Mouse (Mus musculus) c-Kit-positive CD71-positive TER-119-positive erythroid progenitor cells, embryonic 14.5 days (primary cell): ENCODE measurements around the gene Isoc2a.
"Not testable (repeated sequence)": the region's sequence is repeated elsewhere in the genome, so short reads cannot be mapped to it uniquely, and the experiment has no call there.

ENCODE experiments used
- DNase-seq: peaks from one replicate; pipeline ENCODE4 v3.0.0-alpha.2; 2013; ENCODE audit warnings: low spot score

The Isoc2a gene

DNA sequence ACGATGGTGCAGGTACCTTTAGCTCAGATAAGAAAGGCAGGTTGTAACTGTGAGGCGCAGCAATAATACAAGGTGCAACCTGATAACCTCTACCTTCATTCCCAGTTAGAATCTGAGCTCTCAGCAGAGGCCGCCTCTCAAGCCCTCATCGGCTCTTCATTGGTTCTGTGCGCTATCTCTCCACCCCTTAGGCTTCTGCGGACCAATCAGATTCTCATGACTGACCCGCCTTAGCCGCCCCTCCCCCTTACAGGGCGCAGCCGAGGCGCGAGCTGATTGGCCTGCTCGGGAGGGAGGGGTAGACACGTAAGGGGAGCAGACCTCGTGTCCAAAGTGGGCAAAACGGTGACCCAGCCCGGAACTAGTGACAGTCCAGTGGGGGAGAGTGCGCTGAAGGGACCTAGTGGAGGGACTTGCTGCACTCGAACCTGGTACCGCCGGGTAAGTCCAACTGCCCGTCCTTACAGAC lies at the start of gene Isoc2a:
TSS of gene Isoc2a (plus strand) at position 401 of the 469 bp plus-strand sequence.
- peak; percentile 92 for DNase-seq

- no peak for DNase-seq
Measured at GRCm38 (mm10) chr7:4830476-4830875, 46.5 kb upstream of the Isoc2a start.

DNA sequence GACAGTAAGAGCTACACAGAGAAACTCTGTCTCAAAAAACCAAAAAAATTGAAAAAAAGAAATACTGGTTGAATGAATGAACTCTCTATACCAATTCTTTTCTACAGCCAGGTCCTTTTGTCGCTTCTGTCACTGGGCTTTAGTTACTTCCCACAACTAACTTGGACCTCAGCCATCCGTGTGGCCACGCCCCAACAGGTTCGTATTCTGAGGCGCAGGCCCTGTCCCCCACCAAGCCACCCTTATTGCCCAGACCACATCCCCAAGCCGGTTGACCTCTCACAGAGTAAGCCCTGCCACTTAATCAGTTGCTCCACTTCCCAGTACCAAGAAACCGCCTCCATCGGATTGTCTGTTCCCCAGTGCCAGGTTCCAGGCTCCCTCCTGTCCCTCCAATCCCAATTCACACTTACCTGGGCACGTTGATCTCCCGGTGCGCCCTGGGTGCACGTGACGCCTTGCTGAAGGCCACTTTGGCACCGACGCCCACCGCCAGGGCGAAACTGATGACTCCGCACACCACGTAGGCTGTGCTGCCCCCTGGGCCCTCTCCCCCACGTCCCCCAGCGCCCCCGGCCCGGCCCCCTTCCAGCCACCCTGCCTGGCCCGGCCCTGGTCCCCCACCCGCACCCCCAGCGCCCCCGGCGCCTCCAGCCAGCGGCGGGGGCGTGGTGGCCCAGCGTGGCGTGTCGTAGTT lies 41.2 kb upstream of the Isoc2a start:
- no peak for DNase-seq

GRCm38 (mm10) chr7:4836351-4836792 lies 40.6 kb upstream of the Isoc2a start:
- DNase-seq: no peak

GRCm38 (mm10) chr7:4837639-4838038 lies 39.3 kb upstream of the Isoc2a start:
- DNase-seq: no peak

DNA sequence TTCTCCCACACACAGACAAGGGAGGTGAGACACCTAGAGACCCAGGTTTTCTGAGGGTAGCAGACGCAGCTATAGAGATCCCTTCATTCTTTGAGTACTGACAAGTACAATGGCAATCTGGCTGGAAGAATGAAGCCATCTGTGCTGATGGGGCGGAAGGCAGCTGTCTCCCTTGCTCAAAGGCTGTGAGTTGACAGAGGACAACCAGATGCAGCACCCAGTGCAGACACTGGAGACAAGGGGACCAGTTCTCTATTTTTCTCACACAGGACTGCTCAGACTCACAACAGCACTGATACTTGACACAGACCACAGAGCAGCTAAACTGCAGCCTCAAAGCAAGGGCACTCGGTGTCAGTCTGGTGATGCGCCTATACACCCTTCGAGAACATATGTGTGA lies 34.9 kb upstream of the Isoc2a start:
- DNase-seq: no peak

GRCm38 (mm10) chr7:4842634-4843131 lies 34.3 kb upstream of the Isoc2a start:
- DNase-seq: no peak

- no peak for DNase-seq
Measured at GRCm38 (mm10) chr7:4843604-4844244, 33.2 kb upstream of the Isoc2a start.

DNA sequence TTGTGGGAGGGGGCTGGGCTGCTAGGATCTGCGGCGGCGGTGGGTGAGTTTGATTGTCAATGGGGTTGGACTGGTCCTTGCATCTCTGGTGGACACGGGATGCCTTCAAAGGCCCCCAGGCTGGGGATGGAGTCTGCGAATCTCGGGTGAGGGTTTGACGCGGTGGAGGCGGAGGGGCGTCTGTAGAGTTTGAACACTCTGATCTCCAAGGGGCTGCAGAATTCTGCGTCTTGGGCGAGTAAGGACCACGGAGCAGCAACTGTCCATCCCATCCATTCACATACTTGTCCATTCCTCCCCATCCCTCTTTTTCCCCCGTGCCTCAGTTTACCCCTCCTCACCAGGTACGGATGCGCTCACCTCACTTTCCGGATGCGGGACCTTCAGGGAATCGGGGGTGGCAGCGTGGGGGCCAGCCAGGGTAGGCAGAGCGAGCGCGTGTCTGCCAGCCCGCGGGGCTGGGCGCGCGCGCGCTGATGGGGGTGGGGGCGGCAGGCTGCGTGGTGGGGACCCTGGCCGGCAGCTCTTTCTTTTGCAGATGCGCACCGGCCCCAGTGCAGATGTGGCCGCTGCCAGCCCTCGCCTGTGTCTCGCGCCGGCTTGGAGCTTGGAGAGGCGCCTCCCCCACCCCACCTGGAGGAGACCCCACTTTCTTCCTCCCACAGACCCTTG lies 32.6 kb upstream of the Isoc2a start, which contains the start of gene Shisa7:
TSS of gene Shisa7 (minus strand) at position 452 of the 672 bp plus-strand sequence.
- no peak for DNase-seq

DNA sequence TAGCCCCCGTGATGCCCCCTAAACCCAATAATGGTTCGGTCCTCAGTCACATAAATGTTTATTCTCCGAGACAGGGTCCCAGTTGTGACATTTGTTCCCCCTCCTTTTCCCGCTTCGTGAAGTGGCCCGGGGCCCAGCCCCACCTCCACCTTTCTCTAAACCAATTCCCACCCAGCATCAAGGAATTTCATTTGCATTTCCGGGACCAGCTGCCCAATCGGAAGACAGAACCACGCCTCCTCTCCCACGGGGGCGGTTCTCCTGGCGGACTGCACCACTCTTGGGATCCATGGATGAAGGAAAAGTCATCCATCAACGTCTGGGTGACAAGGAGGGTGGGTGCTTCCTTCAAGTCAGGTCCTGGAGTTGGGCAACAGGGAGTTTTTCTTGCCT lies 32.0 kb upstream of the Isoc2a start:
- no peak for DNase-seq

- DNase-seq: no peak
Measured at GRCm38 (mm10) chr7:4849372-4849771, 27.6 kb upstream of the Isoc2a start.

- DNase-seq: no peak
Measured at GRCm38 (mm10) chr7:4850621-4851314, 26.2 kb upstream of the Isoc2a start.

DNA sequence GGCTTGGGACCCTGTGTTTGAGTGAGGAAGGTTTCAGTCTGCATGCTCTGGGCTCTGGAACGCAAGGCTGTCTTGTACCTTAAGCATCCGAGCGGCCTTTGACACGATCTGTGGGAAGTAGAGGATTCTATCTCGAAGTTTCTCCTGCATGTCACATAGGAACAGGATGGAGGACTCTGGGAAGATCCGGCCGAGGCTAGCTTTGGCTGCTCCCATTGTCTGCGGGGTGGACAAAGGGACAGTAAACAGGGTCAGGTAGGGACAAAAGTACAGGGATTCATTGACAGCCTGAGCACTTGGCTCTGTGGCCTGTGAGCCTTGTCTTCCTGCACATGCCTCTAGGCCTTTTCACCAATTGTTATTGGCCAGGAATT lies 25.7 kb upstream of the Isoc2a start:
- no peak for DNase-seq

- DNase-seq: no peak
Measured at GRCm38 (mm10) chr7:4853613-4854012, 23.3 kb upstream of the Isoc2a start.

GRCm38 (mm10) chr7:4856508-4856907 lies 20.4 kb upstream of the Isoc2a start:
- DNase-seq: no peak

- no peak for DNase-seq
Measured at GRCm38 (mm10) chr7:4857321-4857720, 19.6 kb upstream of the Isoc2a start.

- no peak for DNase-seq
Measured at GRCm38 (mm10) chr7:4859418-4859978, 17.5 kb upstream of the Isoc2a start.

- DNase-seq: not testable (repeated sequence)
Measured at GRCm38 (mm10) chr7:4860926-4861325, 16.0 kb upstream of the Isoc2a start.

DNA sequence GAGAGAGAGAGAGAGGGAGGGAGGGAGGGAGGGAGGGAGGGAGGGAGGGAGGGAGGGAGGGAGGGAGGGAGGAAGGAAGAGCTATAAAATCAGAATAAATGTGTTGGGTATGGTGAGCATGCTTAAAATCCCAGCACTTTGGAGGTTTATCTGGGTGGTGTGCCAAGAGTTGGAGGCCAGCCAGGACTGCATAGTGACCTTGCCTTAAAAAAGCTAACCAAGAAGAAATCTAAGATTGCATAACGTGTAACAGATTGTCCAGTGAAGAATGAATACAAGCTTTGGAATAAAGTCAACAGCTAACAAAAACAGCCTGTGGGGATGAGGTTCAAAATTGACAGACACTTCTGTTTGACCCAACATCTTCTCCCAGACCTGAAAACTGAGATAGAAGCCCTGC lies 13.9 kb upstream of the Isoc2a start:
- DNase-seq: no peak

DNA sequence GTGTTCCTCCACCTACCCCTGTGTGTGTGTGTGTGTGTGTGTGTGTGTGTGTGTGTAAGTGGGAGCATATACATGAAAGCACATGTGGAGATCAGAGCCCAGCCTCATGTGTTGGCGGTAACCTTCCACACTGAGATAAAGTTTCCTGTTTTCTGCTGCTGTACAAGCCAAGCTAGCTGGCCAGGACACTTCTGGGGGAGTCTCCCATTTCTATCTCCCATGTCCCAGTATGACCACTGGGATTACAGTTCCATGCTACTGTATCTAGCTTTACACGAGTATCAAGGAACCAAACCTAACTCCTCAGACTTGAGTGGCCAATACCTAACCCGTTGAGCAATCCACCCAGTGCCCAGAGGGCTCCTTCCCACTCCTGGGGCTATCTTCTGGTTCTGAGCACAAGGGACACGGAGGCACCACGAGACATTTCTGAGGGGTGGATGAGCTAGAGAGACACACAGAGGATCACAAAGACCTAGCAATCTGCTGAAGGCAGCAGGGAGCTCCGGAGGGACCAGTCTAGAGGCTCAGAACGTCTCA lies 13.3 kb upstream of the Isoc2a start:
- no peak for DNase-seq

- DNase-seq: no peak
Measured at GRCm38 (mm10) chr7:4864130-4864845, 12.7 kb upstream of the Isoc2a start.
